Mouse (Mus musculus): Measurements from ENCODE around the gene Slc22a7. TPM values are rescaled to one million over a fixed set of nuclear protein-coding genes. Genes with fewer than 3 reads are reported as not detected.
A peak's percentile ranks its signal among the peaks of the same experiment; 100 is the strongest.

Gene Slc22a7
- 0.10 TPM in 1 of 2 replicates, not detected in the other for polyA plus RNA-seq (2015; fragmentation: Nextera tagmentation; extraction: Ambion mirVana)

DNA sequence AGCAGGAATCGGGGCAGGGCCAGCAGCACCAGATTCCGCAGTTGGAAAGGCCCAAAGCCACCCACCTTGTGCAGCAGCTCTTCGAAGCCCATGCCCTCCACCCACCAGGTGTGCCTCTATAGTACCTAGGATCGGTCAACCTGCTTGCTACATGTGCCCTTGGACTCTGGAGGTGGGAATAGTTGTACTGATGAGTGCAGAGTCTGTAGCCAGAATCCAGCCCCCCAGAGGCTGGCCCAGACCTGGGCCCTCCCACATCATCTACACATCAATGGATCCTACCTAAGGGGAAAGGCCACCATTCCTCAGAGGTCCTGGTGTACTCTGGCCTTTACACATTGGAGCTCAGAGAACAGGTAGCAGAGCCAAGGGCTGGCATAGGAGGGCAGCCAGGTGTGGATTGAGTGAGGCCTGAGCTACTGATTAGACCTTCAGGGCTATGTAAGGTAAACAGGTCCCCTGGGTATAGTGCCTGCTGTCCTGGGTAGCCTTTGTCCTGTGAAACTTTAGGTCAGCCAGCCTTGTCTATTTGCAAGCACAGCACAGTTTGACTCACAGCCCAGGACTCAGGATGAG is at the start of gene Slc22a7:
TSS of gene Slc22a7 (minus strand) at position 160 of the 576 bp plus-strand sequence.
- Histone ChIP-seq H3K4me2 (no peak within 1 kb of the TSS), H3K36me3 (no peaks in the 10 kb centered on the region), H3K27ac (replicated peaks) (no peak within 1 kb of the TSS), H3K9ac (no peak within 1 kb of the TSS), H3K27me3 (peaks cover 13% of the 10 kb centered on the region), H3K4me3 (no peak within 1 kb of the TSS), H3K4me1 (replicated peaks) (peaks cover 12% of the 10 kb centered on the region; the same call in 1 of the 2 replicates), H3K9me3 (no peaks in the 10 kb centered on the region)
- 77% methylated on average over 4 of the region's 4 CpGs for WGBS
- no peak for ATAC-seq (ENCODE audit: low FRiP score, low read depth)

DNA sequence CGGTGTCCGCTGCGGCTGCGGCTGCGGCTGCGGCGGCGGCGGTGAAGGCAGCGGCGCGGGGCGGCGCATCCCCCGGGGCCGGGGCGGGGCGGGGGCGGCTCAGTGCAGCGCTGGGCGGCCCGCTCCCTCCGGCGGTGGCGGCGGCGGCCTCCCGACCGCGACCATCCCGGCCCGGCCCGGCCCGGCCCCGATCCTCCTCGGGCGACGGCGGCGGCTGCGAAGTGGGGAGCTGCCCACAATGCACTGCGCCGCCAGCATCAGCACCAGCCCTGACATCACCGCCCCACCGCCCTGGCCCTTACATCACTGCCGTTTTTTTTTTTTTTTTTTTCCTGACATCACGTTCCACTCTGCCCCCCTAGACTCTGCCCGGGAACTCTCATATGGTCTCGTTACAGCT is 49.2 kb upstream of the Slc22a7 start, which contains the start of gene Ttbk1:
TSS of gene Ttbk1 (minus strand) at position 245 of the 400 bp plus-strand sequence.
- H3K4me1 ChIP-seq (replicated peaks) = peaks cover 42% of the 10 kb centered on the region
- 0% methylated on average over 3 of the region's 49 CpGs for WGBS
- peak; percentile 67 for ATAC-seq (ENCODE audit: low FRiP score, low read depth)

DNA sequence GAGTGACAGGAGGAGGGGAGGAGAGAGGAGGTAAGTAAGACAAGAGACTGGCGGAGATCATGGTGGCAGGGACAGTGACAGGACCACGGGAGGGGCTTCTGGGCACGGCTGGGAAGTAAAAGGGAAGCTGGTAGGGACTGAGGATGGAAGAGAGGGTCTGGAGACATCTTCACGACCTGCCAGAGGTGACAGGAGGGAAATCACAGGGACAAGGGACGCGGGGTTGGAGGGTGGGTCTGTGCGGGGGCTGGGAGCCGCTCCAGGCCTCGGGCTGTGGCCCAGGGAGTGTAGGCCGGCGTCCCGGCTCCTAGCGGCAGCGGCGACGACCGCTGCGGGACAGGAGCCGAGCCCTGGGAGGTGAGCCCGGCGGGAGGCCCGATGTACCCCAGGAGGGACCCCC is 48.7 kb upstream of the Slc22a7 start:
- peak overlapping the region; percentile 78 for H3K27ac ChIP-seq (replicated peaks)
- peak overlapping the region; percentile 90 for H3K9ac ChIP-seq
- H3K4me3 ChIP-seq = peak overlapping the region; percentile 67
- under 1% methylated on average over 18 of the region's 22 CpGs for WGBS
- H3K4me1 ChIP-seq (replicated peaks) = peaks cover 42% of the 10 kb centered on the region
- peaks cover 5% of the 10 kb centered on the region; the same call in 1 of the 2 replicates for H3K27me3 ChIP-seq
- no peaks in the 10 kb centered on the region for H3K9me3 ChIP-seq
- H3K4me2 ChIP-seq = peak overlapping the region; percentile 75
- ATAC-seq (ENCODE audit: low FRiP score, low read depth) = peak; percentile 49
- H3K36me3 ChIP-seq = no peaks in the 10 kb centered on the region

More for the DNA sequence above, 49.2 kb upstream of the Slc22a7 start, which contains the start of gene Ttbk1:
- Histone ChIP-seq H3K9me3 (no peaks in the 10 kb centered on the region), H3K4me2 (peak within 1 kb of the TSS; percentile 75), H3K27me3 (peaks cover 5% of the 10 kb centered on the region; the same call in 1 of the 2 replicates), H3K27ac (replicated peaks) (peak within 1 kb of the TSS; percentile 78), H3K9ac (peak within 1 kb of the TSS; percentile 90), H3K4me3 (peak within 1 kb of the TSS; percentile 67), H3K36me3 (no peaks in the 10 kb centered on the region)

DNA sequence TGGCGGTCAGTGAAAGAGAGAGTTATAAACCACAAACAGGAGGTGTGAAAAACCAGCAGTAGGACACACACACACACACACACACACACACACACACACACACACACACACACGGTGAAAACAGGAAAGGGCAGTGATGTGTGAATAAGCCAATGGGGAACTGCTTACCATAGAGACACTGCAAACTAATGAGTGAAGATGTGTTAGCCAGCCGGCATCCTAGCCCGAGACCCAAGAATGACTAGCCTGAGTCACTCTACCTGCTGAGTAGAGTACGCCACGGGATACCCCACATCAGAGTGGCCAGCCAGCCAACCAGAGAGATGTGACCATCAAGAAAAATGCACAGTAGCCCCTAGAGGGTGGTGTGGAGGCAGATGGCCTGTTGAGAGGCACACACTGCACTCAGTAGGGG is 46.2 kb upstream of the Slc22a7 start:
- Histone ChIP-seq H3K9ac (peak overlapping the region; percentile 47), H3K4me2 (peak overlapping the region; percentile 67), H3K27ac (replicated peaks) (no peak overlapping the region; the same call in 1 of the 2 replicates), H3K36me3 (peaks cover 9% of the 10 kb centered on the region; the same call in 1 of the 2 replicates), H3K27me3 (peaks cover 5% of the 10 kb centered on the region; the same call in 1 of the 2 replicates), H3K4me3 (peak overlapping the region; percentile 40), H3K4me1 (replicated peaks) (peaks cover 42% of the 10 kb centered on the region), H3K9me3 (no peaks in the 10 kb centered on the region)
- 8% methylated on average over 6 of the region's 6 CpGs for WGBS
- 0 out of 2 replicates have a peak, but pooled peaks have one; percentile 5 for ATAC-seq (ENCODE audit: low FRiP score, low read depth)

DNA sequence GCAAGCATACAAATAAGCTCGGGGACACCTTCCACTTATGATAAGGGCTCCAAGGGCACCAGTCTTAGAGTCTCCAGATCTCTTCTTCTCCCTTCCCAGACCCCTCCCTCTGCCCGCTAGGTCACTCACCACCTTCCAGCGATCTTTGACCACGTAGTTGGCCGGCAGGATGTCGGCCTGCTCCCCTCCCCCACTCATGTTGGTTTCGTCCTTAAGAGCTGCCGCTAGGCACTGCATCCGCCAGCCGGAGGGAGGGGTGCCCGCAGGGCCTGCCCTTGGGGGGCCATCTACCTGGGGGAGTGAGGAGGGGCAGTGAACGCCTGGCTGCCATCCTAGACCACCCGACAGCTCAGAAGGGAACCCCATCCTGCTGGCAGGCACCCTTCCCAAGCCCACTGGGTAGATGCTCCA is 45.8 kb upstream of the Slc22a7 start:
- WGBS = 2% methylated on average over 13 of the region's 13 CpGs
- Histone ChIP-seq H3K27ac (replicated peaks) (no peak overlapping the region; the same call in 1 of the 2 replicates), H3K9me3 (no peaks in the 10 kb centered on the region), H3K4me1 (replicated peaks) (peaks cover 42% of the 10 kb centered on the region), H3K9ac (peak overlapping the region; percentile 47), H3K4me3 (peak overlapping the region; percentile 40), H3K4me2 (peak overlapping the region; percentile 67), H3K27me3 (peaks cover 5% of the 10 kb centered on the region; the same call in 1 of the 2 replicates), H3K36me3 (peaks cover 13% of the 10 kb centered on the region; the same call in 1 of the 2 replicates)
- 0 out of 2 replicates have a peak, but pooled peaks have one; percentile 2 for ATAC-seq (ENCODE audit: low FRiP score, low read depth)

DNA sequence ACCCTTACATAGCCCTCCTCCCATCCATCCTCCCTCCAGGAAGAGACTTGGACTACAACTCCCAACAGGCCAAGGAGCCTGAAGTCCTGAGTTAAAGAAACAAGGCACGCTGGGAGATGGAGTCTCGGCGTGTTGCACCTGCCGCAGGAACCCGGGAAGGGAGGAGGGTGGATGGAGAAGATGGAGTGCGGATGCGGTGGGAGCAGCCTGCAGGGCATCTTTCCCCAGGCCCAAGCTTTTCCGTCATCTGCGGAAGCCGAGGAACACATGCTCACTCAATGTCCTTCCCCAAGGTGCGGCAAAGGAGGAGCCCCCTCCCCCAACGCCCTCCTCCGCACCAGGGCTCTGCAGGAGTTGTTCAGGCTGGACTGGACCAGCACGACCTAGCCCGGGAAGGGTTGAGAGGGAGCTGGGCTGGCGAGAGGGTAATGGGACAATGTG is 45.3 kb upstream of the Slc22a7 start:
- Histone ChIP-seq H3K36me3 (peaks cover 16% of the 10 kb centered on the region), H3K9ac (peak overlapping the region; percentile 47), H3K4me3 (peak overlapping the region; percentile 40), H3K4me2 (peak overlapping the region; percentile 67), H3K27me3 (peaks cover 1% of the 10 kb centered on the region; the same call in 1 of the 2 replicates), H3K4me1 (replicated peaks) (peaks cover 42% of the 10 kb centered on the region), H3K9me3 (no peaks in the 10 kb centered on the region), H3K27ac (replicated peaks) (no peak overlapping the region; the same call in 1 of the 2 replicates)
- 3% methylated on average over 16 of the region's 16 CpGs for WGBS
- ATAC-seq (ENCODE audit: low FRiP score, low read depth) = peak; percentile 29; the same call in 1 of the 2 replicates

DNA sequence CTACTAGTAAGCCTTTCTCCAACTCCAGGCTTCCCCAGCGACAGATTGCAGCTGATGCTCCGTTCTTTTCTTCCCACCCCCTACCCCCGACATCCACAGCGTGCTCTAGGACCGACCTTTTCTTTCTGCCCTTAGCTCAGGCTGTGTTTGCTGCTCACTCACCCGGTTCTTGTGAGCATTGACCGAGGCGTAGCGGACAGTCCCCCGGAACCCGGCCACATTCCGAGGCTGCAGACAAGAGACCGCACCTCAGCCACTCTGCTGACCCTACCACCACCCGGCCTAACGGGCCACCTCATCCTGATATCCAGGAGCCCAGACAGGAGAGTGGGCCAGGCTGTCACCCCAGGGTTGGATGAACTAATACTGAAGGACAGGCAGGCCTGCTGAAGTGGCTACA is 39.0 kb upstream of the Slc22a7 start:
- Histone ChIP-seq H3K9me3 (no peaks in the 10 kb centered on the region), H3K27me3 (no peaks in the 10 kb centered on the region), H3K4me3 (no peak overlapping the region), H3K4me1 (replicated peaks) (no peaks in the 10 kb centered on the region), H3K4me2 (no peak overlapping the region), H3K27ac (replicated peaks) (no peak overlapping the region), H3K9ac (no peak overlapping the region), H3K36me3 (peaks cover 65% of the 10 kb centered on the region)
- 85% methylated on average over 15 of the region's 15 CpGs for WGBS
- ATAC-seq (ENCODE audit: low FRiP score, low read depth) = no peak

DNA sequence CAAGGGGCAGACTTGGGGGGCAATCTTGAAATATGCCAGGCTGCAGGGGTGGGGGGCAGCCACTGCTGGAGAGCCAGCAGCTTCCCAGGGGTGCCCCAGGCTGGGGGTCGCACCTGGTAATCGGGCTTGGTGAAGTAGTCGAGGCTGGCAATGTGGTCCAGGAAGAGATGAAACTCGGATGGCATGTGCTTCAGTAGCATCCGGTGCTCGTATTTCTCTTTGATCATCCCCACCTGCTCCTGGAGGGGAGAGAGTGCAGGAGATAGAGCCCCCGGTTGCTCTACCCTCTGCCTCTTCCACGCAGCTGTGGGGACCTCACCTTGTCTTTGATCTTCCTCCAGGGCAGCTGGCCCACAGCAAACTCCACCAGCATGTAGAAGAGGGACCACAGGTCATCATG is 38.3 kb upstream of the Slc22a7 start:
- Histone ChIP-seq H3K4me2 (no peak overlapping the region), H3K4me1 (replicated peaks) (no peaks in the 10 kb centered on the region), H3K27me3 (no peaks in the 10 kb centered on the region), H3K9me3 (no peaks in the 10 kb centered on the region), H3K27ac (replicated peaks) (no peak overlapping the region), H3K36me3 (peaks cover 71% of the 10 kb centered on the region), H3K4me3 (no peak overlapping the region), H3K9ac (no peak overlapping the region)
- 86% methylated on average over 8 of the region's 8 CpGs for WGBS
- no peak for ATAC-seq (ENCODE audit: low FRiP score, low read depth)

DNA sequence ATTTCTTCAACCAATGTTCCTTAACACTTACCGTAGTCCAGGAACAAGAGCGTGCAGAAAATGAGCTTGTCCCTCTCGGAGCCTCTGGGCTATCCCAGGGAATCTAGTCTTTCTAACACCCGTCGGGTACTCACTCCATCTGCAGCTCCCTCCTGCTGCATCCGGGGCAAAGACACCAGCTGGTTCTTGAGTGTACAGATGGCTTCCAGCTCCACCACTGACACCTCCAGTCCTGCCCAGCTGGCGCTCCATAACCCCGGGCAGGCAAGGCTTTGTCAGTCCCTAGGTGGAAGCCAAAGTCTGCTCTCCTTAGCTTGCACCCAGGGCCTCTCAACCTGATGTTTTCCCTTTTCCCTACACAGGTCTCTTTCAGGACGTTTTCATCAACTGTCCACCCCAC is 29.6 kb upstream of the Slc22a7 start:
- Histone ChIP-seq H3K9me3 (no peaks in the 10 kb centered on the region), H3K27me3 (no peaks in the 10 kb centered on the region), H3K4me2 (no peak overlapping the region), H3K4me1 (replicated peaks) (no peaks in the 10 kb centered on the region), H3K4me3 (no peak overlapping the region), H3K9ac (no peak overlapping the region), H3K36me3 (peaks cover 69% of the 10 kb centered on the region), H3K27ac (replicated peaks) (no peak overlapping the region)
- 62% methylated on average over 9 of the region's 9 CpGs for WGBS
- ATAC-seq (ENCODE audit: low FRiP score, low read depth) = no peak

DNA sequence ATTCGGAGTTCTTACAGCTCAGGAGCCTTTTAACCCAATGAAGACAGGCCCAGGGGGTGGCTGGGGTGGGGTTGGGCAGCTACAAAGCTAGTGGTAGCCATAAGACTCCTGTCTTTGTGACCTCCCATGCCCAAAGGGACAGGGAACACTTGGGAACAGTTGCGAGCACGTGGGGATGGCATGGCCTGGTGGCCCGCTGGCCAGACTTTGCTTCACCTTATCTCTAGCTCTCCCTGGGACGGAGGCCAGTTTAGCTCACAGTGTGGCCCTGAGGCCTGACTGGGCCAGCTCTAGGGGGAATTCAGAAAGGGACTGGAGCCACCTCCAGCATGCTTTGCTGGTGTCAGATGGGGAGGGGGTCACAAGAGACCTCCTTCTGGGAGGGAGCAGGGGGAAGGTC is 24.0 kb upstream of the Slc22a7 start:
- no peaks in the 10 kb centered on the region for H3K27me3 ChIP-seq
- H3K27ac ChIP-seq (replicated peaks) = no peak overlapping the region
- no peak overlapping the region for H3K4me2 ChIP-seq
- H3K4me1 ChIP-seq (replicated peaks) = peaks cover 8% of the 10 kb centered on the region; the same call in 1 of the 2 replicates
- no peak for ATAC-seq (ENCODE audit: low FRiP score, low read depth)
- H3K9me3 ChIP-seq = no peaks in the 10 kb centered on the region
- WGBS = 87% methylated on average over 5 of the region's 5 CpGs
- no peak overlapping the region for H3K4me3 ChIP-seq
- no peak overlapping the region for H3K9ac ChIP-seq
- H3K36me3 ChIP-seq = peaks cover 27% of the 10 kb centered on the region

DNA sequence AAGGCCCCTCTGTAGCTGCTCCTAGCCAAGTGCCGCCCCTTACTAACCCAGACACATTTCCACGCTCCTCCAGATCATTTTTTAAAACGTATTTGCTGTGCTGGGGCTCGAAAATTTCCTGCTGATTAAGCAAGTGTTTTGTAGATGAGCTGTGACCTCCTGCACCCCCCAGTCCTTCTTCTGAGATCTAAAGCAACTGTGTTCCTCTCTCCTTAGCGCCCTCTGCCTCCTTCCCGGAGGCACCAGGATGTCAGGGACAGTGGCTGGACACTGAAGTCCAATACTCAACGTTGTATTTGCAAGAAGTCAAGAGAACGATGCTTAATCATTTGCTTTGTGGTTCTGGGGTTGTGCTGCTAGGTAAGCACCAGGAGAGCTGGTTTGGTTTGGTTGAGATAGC is 23.1 kb upstream of the Slc22a7 start:
- no peaks in the 10 kb centered on the region for H3K27me3 ChIP-seq
- H3K9ac ChIP-seq = no peak overlapping the region
- H3K4me1 ChIP-seq (replicated peaks) = peaks cover 8% of the 10 kb centered on the region; the same call in 1 of the 2 replicates
- no peak for ATAC-seq (ENCODE audit: low FRiP score, low read depth)
- peaks cover 18% of the 10 kb centered on the region for H3K36me3 ChIP-seq
- no peaks in the 10 kb centered on the region for H3K9me3 ChIP-seq
- no peak overlapping the region for H3K4me3 ChIP-seq
- WGBS = 13% methylated on average over 8 of the region's 8 CpGs
- no peak overlapping the region for H3K27ac ChIP-seq (replicated peaks)
- H3K4me2 ChIP-seq = peak overlapping the region; percentile 15

DNA sequence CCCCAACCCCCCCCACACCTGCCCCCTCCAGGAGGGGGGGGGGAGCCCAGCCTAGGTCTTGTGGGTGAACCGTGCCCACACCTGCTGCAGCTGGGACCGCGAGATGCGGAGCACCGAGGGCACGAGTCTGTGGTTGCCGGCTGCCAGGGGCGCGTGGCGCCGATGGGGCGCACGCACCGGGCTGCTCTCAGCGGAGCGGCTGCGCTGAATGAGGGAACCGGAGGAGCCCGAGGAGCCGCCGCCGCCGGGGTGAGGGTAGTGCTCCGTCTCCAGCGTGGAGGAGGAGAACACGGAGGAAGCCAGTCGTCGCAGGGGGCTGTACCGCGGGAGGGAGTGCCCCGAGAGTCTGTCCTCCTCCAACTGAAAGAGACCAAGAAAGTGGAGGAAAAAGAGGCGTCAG is 22.4 kb upstream of the Slc22a7 start:
- ATAC-seq (ENCODE audit: low FRiP score, low read depth) = no peak
- Histone ChIP-seq H3K36me3 (peaks cover 13% of the 10 kb centered on the region; the same call in 1 of the 2 replicates), H3K9me3 (no peaks in the 10 kb centered on the region), H3K27ac (replicated peaks) (no peak overlapping the region), H3K4me1 (replicated peaks) (peaks cover 14% of the 10 kb centered on the region), H3K27me3 (no peaks in the 10 kb centered on the region; the same call in 1 of the 2 replicates), H3K4me3 (no peak overlapping the region), H3K9ac (no peak overlapping the region), H3K4me2 (peak overlapping the region; percentile 15)
- WGBS = 5% methylated on average over 32 of the region's 32 CpGs
